Mouse (Mus musculus) urinary bladder, postnatal 10 days (tissue): ENCODE measurements around the gene Lrp10.

ENCODE experiments used
- DNase-seq: peaks from one replicate; pipeline ENCODE4 v3.0.0; 2022; ENCODE audit warnings: low spot score

Lrp10 gene

DNA sequence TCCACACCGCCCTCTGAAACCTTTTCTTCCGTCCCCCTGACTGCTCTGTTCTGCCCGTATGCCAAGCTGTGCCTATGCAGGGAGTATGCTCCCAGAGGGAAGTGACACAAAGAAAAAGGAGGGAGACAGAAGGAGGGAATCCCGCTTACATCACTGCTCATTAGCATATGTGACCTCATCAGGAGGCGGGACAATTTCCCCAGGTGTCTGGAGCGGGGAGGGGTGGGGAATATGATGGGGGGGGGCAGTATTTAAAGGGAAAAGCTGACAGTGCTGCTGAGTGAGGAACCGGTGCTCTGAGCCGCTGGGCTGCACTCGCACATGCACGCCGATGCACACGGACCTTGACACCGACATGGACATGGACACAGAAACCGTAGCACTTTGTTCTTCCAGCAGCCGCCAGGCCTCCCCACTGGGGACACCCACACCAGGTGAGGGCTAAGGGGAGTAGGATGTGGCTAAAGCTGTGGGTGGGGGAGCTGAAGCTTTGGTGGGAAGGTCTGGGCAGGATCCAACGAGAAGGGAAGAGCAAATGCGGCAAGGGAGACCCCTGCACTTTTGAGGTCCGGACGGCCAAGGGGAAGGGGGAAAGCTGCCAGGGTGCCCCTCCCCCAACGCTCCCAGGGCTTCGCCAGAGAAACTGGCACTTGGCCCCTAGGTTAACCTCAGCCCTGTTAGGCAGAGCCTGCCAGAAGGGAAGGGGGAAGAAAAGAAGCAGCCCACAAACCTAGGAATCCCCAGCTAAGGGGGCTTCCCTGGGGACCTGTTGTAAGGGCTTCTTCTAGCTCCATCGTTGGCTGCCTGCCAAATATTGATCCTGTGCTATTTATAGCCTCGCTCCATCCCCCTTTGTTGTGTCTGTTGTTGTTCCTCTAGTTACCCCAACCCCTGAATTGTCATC, 12.3 kb downstream of the Lrp10 start, which contains the start of gene Rem2:
Gene Rem2 (plus strand): TSS at position 160 of the 904 bp plus-strand sequence.
- DNase-seq = no peak

DNA sequence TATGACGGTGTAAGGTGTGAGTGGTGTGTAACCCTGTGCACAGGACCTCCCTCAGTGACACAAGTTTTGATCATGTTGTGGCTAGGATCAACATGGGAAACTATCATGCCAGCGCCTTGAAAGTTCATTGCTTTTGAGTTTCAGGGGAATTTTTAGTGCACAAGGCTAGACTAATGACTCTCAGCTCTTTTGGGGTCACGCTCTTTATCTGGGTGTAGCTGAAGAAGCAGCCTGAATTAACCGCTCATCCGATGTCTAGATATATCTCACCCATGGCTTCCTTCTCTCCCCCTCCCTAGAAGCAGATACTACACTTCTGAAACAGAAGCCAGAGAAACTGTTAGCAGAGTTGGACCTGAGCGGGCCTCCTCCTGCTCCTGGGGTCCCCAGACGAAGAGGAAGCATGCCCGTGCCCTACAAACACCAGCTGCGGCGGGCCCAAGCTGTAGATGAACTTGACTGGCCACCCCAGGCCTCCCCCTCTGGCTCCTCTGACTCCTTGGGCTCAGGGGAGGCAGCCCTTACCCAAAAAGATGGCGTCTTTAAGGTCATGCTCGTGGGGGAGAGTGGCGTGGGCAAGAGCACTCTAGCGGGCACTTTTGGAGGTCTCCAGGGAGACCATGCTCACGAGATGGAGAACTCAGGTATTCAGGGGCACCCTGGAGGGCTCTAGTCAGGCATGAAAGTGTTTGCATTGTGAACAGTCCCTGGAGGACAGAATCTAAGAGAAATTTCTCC, 13.4 kb downstream of the Lrp10 start:
- no peak for DNase-seq

GRCm38 (mm10) chr14:54479451-54479920, 15.5 kb downstream of the Lrp10 start:
- DNase-seq = no peak

DNA sequence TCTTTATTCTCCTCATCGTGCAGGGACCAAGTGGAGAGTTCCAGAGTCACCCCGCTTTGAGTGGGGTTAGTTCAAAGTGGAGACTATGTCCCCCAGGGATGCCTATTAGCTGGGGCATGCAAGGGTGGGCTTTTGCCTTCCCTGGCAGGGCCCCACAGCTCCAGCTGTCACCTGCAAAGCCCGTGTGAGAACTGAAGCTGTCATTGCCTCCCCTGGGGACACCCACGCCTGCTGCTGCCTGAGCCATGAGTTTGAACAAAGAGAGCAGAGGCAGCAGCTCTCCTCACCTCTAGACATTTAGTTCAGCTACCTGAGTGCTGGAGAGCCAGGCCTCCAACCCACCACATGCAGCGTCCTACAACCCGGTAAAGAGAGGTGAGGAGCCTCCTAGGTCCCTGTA, 16.7 kb downstream of the Lrp10 start:
- no peak for DNase-seq

DNA sequence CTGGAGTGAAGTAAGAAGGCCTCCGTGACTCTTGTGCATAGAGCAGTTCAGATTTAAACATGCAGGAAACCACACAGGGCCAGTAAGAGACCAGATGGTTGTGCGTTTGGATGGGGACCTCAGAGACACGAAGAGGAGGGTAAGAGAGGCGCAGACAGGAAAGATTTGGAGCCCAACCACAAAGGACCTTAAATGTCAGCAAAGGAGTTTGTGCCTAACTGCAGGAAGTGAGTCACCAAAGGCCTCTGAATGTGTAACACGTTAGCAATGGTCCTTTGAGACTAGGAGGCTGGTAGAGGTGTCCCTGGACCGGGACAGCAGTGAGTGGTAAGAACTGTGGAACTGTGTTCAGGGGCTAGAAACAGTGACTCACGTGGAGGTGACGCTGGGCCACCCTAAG, 17.5 kb downstream of the Lrp10 start:
- no peak for DNase-seq

- no peak for DNase-seq
Observed at GRCm38 (mm10) chr14:54482498-54482897, 18.6 kb downstream of the Lrp10 start.

- no peak for DNase-seq
Observed at GRCm38 (mm10) chr14:54485899-54486298, 22.0 kb downstream of the Lrp10 start.

DNA sequence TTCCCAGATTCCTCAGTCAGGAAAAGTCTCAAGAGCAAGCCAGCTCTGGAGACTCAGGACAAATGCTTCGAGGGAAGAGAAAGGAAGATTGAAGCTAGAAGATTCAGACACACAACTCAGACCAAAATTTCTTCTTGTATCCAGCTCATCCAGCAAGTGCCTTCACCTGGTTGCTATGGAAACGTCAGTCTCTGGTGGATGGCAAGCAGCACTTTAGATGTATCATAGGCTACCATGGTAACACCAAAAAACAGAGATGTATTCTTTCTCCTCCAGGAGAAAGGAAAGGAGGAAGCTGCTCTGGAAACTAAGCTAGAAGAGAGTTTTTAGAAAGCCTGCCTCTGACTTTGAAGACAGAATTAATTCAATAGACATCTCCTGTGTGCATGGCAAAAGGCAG, 23.8 kb downstream of the Lrp10 start:
- no peak for DNase-seq

DNA sequence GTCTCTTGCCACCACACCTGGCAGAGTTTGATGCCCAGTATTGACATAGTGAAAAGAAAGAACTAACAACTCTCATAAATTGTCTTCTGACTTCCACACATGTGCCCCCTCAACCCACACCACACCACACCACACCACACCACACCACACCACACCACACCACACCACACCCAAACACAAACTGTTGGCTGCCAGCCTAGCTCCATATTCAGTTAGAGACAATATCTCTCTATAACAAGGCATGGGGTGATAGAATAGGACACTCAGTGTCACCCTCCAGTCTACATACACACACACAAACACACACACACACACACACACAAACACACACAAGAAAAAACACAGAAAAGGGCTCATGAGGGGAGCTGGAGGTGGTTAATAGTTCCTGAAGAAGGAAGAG, 24.4 kb downstream of the Lrp10 start:
- no peak for DNase-seq

GRCm38 (mm10) chr14:54492345-54493131, 28.6 kb downstream of the Lrp10 start:
- no peak for DNase-seq

- no peak for DNase-seq
Observed at GRCm38 (mm10) chr14:54493236-54493635, 29.3 kb downstream of the Lrp10 start.

- DNase-seq = no peak
Observed at GRCm38 (mm10) chr14:54494234-54494633, 30.3 kb downstream of the Lrp10 start.

GRCm38 (mm10) chr14:54496706-54497105, 32.8 kb downstream of the Lrp10 start:
- DNase-seq = no peak

GRCm38 (mm10) chr14:54499330-54499729, 35.4 kb downstream of the Lrp10 start:
- DNase-seq = no peak

- DNase-seq = no peak
Observed at GRCm38 (mm10) chr14:54501365-54501764, 37.4 kb downstream of the Lrp10 start.

DNA sequence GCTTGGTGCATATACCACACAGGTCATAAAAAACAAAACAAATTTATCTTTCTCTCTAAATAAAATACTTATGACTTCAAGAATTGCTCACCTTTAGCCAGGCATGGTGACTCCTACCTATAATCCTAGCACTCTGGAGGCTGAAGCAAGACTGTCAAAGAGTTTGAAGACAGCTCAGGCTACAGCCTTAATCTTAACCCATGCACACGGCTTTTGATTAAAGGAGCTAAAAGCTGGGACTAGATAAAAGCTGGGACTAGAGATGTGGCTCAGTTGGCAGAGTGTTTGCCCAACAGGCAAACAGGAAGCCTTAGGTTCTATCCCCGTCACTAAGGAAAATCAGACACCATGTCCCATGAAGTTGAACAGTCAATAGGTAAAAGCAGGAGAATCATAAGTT, 39.2 kb downstream of the Lrp10 start:
- DNase-seq = no peak

DNA sequence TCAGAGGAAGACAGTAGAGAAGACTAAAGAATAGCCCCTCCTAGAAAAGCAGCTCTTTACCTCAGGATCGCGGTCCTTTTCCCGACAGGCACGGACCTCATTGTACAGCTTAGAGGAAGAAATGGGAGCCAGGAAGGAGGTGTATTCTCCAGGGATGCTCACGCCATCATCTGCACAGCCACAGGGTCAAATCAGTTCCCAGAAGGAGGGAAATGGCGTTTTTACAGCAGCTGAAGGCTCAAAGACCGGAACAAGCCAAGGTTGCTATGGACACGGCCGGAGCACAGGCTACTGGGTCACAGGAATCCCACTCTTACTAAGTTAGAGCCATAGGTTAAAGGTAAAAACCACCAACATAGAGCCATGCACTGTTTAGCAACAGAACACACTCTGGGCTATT, 45.8 kb downstream of the Lrp10 start:
- no peak for DNase-seq

DNA sequence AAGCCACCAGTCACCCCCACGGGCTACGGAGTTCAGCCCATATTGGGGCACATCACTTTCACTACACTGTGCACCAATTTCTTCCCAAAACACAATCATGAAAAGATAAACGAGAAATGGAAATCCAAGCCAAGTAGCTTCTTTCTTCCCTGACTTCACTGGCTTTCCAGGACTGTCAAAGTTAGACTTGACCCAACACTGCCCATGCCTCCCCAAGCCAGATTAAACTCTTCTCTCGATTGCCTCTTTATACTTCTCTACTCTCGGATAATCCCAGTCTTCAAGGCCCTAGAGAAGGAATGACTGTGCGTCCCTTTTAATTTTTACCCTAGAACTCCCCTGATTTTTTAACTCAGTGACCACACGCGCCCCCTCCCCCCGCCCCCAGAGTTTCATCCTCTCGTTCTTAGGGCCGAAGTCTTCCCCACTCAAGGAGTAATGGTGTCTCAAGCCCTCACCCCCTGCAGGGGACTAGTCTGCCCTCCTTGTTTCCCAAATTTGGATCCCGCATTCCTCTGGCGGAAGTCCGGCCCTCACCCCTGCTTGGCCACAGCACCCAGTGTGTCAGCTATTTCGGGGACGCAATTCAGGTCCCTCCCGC, 52.9 kb downstream of the Lrp10 start:
- DNase-seq = no peak
